Mouse (Mus musculus): ENCODE measurements around the gene Gli2.

DNA sequence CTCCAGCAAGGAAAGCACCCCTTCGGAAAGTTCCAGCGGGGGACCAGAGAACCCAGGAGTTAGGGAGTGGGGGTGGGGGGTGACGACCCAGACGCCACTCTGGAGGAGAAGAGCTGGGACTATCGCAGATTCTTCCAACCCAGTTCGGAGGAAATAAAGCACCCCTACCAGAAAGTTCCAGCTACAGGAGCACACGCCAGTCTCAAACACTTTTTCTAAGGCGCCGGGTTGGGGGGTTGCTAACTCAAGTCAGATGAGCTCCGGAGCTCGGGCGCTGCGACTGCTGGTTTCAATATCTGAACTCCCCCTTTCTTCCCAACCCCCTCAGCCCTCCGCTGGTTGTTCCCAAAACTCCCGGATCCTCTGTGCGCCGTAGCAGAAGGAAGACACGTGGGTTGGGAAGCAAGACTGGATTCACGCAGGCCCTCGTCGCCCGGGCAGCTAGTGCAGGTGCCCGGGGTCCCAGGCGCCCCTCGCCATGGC lies 494 bp upstream of the Gli2 start:
- TF ChIP-seq CTCF (IDR thresholded peaks at IDR 0.05; ENCODE audit: low read depth, low read length) = no peak
- no peak for TF ChIP-seq GATA2 (IDR thresholded peaks at IDR 0.05; ENCODE audit: borderline replicate concordance, low read depth, low read length)
- no peak for TF ChIP-seq GATA1 (IDR thresholded peaks at IDR 0.05; ENCODE audit: borderline replicate concordance, low read length)
- no peak for TF ChIP-seq POLR2AphosphoS5 (IDR thresholded peaks at IDR 0.05; ENCODE audit: insufficient replicate concordance, low read depth, low read length)
